Mouse (Mus musculus) neutrophil, adult 5-6 weeks (primary cell): ENCODE measurements around the gene Atxn7l3b. TPM values are rescaled to one million over a fixed set of nuclear protein-coding genes. Genes with fewer than 3 reads are reported as not detected.

Experiments used
- ATAC-seq: fragments of 151-379, 151-347 bp; 2 replicates; pipeline ENCODE4 v1.8.0; 2017; ENCODE audit warnings: mild to moderate bottlenecking, moderate TSS enrichment; ENCODE audit not compliant: insufficient number of reproducible peaks, poor library complexity, low FRiP score, severe bottlenecking; ENCODE audit errors: extremely low read depth
- total RNA-seq: library from RNA; stranded (forward); fragments of 200-1000 nt; gene quantifications from 2 replicates; pipeline ENCODE4 v1.2.3, GENCODE M21; 2017

The Atxn7l3b gene
- total RNA-seq, 1 experiment from 2014 or later: 64.4 TPM

DNA sequence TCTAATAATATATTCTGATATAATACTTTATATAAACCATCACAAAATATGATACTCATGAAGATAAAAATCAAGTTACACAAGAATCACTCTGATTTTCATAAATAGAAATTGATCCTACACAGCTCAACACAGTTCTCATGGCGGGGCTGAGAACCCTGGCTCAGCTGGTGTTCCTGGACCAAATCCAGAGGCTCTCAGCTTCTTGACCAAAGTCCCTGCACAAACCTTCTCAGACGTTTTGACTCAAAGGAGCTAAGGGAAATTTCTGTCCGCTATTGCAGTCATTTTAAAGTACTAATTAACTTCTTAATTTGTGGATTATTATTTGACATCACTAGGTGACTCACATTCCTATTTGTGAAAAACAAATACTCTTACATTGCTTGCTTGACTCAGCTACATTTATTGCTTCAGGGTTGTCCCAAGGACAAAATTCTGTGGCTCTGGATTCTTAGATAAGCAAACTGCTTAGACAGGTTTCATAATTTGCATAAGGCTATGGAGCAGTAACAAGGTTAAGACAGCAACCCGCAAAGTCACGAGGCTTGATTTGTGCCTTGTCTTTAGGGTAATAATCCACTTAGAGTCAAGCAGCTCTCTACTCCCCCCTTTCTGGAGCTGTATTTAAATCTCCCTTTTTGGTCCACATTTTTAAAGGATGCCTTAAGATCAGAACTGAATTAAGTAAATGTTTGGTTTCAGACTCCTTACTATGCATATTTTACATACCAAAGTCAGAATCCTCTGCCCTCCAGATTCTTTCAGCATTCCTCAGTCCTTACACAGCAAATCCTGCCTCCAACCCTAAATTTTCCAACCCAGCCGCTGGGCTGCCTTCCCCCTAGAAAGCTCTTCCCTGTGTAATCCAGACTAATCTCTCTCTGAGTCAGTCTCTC is 45.8 kb downstream of the Atxn7l3b start:
- ATAC-seq: no peak

DNA sequence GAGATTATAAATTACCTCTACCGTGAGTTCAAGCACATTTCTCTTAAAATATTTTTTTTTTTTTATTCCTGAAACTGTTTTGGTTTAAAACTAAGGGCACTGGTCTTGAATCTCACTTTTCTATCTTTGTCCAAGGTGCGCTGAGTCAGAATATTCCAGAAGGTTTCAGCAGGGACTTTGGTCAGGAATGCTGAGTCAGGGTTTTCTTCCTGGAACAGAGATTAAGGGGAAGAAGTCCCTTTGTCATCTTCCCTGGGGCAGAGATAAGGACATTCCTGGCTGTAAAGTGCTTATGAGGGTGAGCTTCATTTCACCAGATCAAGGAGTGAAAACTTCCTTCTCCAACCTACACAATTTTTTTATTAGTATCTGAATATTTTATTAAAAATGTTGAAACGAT is 46.7 kb downstream of the Atxn7l3b start:
- no peak for ATAC-seq

- no peak for ATAC-seq
Measured at GRCm38 (mm10) chr10:112876655-112877393, 52.0 kb downstream of the Atxn7l3b start.
